Mouse (Mus musculus): ENCODE data around the gene Nvl. TPM values are rescaled to one million over a fixed set of nuclear protein-coding genes. Genes with fewer than 3 reads are reported as not detected.

The Nvl gene
- polyA plus RNA-seq, 1 experiment from 2014 or later: 44.9 TPM

- H3K9ac ChIP-seq: no peak overlapping the region
These were observed 79.4 kb downstream of the Nvl start for GRCm38 (mm10) chr1:181064648-181065047.

GRCm38 (mm10) chr1:181063991-181064390, 80.0 kb downstream of the Nvl start:
- no peak for ATAC-seq (ENCODE audit: low FRiP score, low read depth)
- Histone ChIP-seq H3K9ac (no peak overlapping the region), H3K9me3 (no peaks in the 10 kb centered on the region), H3K27me3 (no peaks in the 10 kb centered on the region), H3K27ac (replicated peaks) (no peak overlapping the region), H3K4me1 (replicated peaks) (no peaks in the 10 kb centered on the region), H3K36me3 (no peaks in the 10 kb centered on the region), H3K4me3 (no peak overlapping the region), H3K4me2 (no peak overlapping the region)
- WGBS: 71% methylated on average over 2 of the region's 2 CpGs

More at GRCm38 (mm10) chr1:181064648-181065047, 79.4 kb downstream of the Nvl start:
- Histone ChIP-seq H3K4me3 (no peak overlapping the region), H3K4me2 (no peak overlapping the region), H3K36me3 (no peaks in the 10 kb centered on the region), H3K27ac (replicated peaks) (no peak overlapping the region), H3K27me3 (no peaks in the 10 kb centered on the region), H3K4me1 (replicated peaks) (no peaks in the 10 kb centered on the region), H3K9me3 (no peaks in the 10 kb centered on the region)
- WGBS: 74% methylated on average over 6 of the region's 6 CpGs
- ATAC-seq (ENCODE audit: low FRiP score, low read depth): no peak

GRCm38 (mm10) chr1:181061784-181062485, 82.1 kb downstream of the Nvl start:
- H3K9me3 ChIP-seq: no peaks in the 10 kb centered on the region
- WGBS: 64% methylated on average over 3 of the region's 3 CpGs
- H3K4me1 ChIP-seq (replicated peaks): no peaks in the 10 kb centered on the region
- ATAC-seq (ENCODE audit: low FRiP score, low read depth): no peak
- no peak overlapping the region for H3K27ac ChIP-seq (replicated peaks)
- no peak overlapping the region for H3K4me3 ChIP-seq
- no peak overlapping the region for H3K9ac ChIP-seq
- no peaks in the 10 kb centered on the region for H3K36me3 ChIP-seq
- no peaks in the 10 kb centered on the region for H3K27me3 ChIP-seq
- H3K4me2 ChIP-seq: no peak overlapping the region

GRCm38 (mm10) chr1:181052898-181053297, 91.1 kb downstream of the Nvl start:
- WGBS: 83% methylated on average over 4 of the region's 4 CpGs
- Histone ChIP-seq H3K9ac (no peak overlapping the region), H3K4me2 (no peak overlapping the region), H3K27me3 (no peaks in the 10 kb centered on the region), H3K4me1 (replicated peaks) (no peaks in the 10 kb centered on the region), H3K9me3 (no peaks in the 10 kb centered on the region), H3K36me3 (no peaks in the 10 kb centered on the region), H3K4me3 (no peak overlapping the region), H3K27ac (replicated peaks) (no peak overlapping the region)
- ATAC-seq (ENCODE audit: low FRiP score, low read depth): no peak

- no peak within 1 kb of the TSS for H3K4me3 ChIP-seq
- ATAC-seq (ENCODE audit: low FRiP score, low read depth): no peak
- H3K9me3 ChIP-seq: no peaks in the 10 kb centered on the region
- H3K27ac ChIP-seq (replicated peaks): no peak within 1 kb of the TSS
- WGBS: 88% methylated on average over 6 of the region's 6 CpGs
- H3K9ac ChIP-seq: no peak within 1 kb of the TSS
- no peaks in the 10 kb centered on the region for H3K36me3 ChIP-seq
- no peaks in the 10 kb centered on the region for H3K4me1 ChIP-seq (replicated peaks)
- H3K27me3 ChIP-seq: no peaks in the 10 kb centered on the region
- no peak within 1 kb of the TSS for H3K4me2 ChIP-seq
These were observed 93.1 kb downstream of the Nvl start, which contains the start of gene 9130409I23Rik for GRCm38 (mm10) chr1:181050937-181051336. TSS of gene 9130409I23Rik (plus strand) at chr1:181051237.

- Histone ChIP-seq H3K36me3 (no peaks in the 10 kb centered on the region), H3K9me3 (no peaks in the 10 kb centered on the region), H3K9ac (no peak overlapping the region), H3K4me1 (replicated peaks) (no peaks in the 10 kb centered on the region), H3K4me3 (no peak overlapping the region), H3K27me3 (no peaks in the 10 kb centered on the region), H3K27ac (replicated peaks) (no peak overlapping the region), H3K4me2 (no peak overlapping the region)
- no peak for ATAC-seq (ENCODE audit: low FRiP score, low read depth)
These were observed 94.6 kb downstream of the Nvl start for GRCm38 (mm10) chr1:181049328-181049842.

GRCm38 (mm10) chr1:181047520-181047919, 96.5 kb downstream of the Nvl start:
- ATAC-seq (ENCODE audit: low FRiP score, low read depth): no peak
- no peak overlapping the region for H3K4me2 ChIP-seq
- WGBS: 68% methylated on average over 1 of the region's 1 CpGs
- H3K27me3 ChIP-seq: no peaks in the 10 kb centered on the region
- H3K4me1 ChIP-seq (replicated peaks): no peaks in the 10 kb centered on the region
- no peaks in the 10 kb centered on the region for H3K36me3 ChIP-seq
- no peaks in the 10 kb centered on the region for H3K9me3 ChIP-seq
- no peak overlapping the region for H3K9ac ChIP-seq
- H3K27ac ChIP-seq (replicated peaks): no peak overlapping the region
- H3K4me3 ChIP-seq: no peak overlapping the region

- Histone ChIP-seq H3K36me3 (no peaks in the 10 kb centered on the region), H3K4me3 (no peak overlapping the region), H3K27me3 (no peaks in the 10 kb centered on the region), H3K9me3 (no peaks in the 10 kb centered on the region), H3K4me1 (replicated peaks) (no peaks in the 10 kb centered on the region), H3K9ac (no peak overlapping the region), H3K4me2 (no peak overlapping the region), H3K27ac (replicated peaks) (no peak overlapping the region)
- WGBS: 11% methylated on average over 4 of the region's 4 CpGs
- ATAC-seq (ENCODE audit: low FRiP score, low read depth): no peak
These were observed 104.4 kb downstream of the Nvl start for GRCm38 (mm10) chr1:181039652-181040051.

GRCm38 (mm10) chr1:181037623-181038022, 106.4 kb downstream of the Nvl start:
- H3K9ac ChIP-seq: no peak overlapping the region
- H3K4me2 ChIP-seq: no peak overlapping the region
- H3K27ac ChIP-seq (replicated peaks): no peak overlapping the region
- no peak overlapping the region for H3K4me3 ChIP-seq
- 71% methylated on average over 4 of the region's 4 CpGs for WGBS
- H3K4me1 ChIP-seq (replicated peaks): no peaks in the 10 kb centered on the region
- no peaks in the 10 kb centered on the region for H3K27me3 ChIP-seq
- H3K36me3 ChIP-seq: no peaks in the 10 kb centered on the region
- no peak for ATAC-seq (ENCODE audit: low FRiP score, low read depth)
- H3K9me3 ChIP-seq: no peaks in the 10 kb centered on the region

Other genes with a start within 250 kb of the Nvl start
- 73.6 and 83.6 TPM in 2 replicates for gene Pycr2, start 239.9 kb downstream of the Nvl start, polyA plus RNA-seq (2015; fragmentation: Nextera tagmentation; extraction: Ambion mirVana)
- 0.16 and 0.20 TPM in 2 replicates for gene Lefty1, start 209.2 kb downstream of the Nvl start, polyA plus RNA-seq (2015; fragmentation: Nextera tagmentation; extraction: Ambion mirVana)
- 1.8 and 2.4 TPM in 2 replicates for gene Tmem63a, start 201.9 kb downstream of the Nvl start, polyA plus RNA-seq (2015; fragmentation: Nextera tagmentation; extraction: Ambion mirVana)
- gene Ephx1, start 123.3 kb downstream of the Nvl start, polyA plus RNA-seq (2015; fragmentation: Nextera tagmentation; extraction: Ambion mirVana): 8.3 and 9.3 TPM in 2 replicates
- 0.10 TPM in 1 of 2 replicates, not detected in the other for gene 9130409I23Rik, start 93.0 kb downstream of the Nvl start, polyA plus RNA-seq (2015; fragmentation: Nextera tagmentation; extraction: Ambion mirVana)
- gene Cnih4, start 489 bp upstream of the Nvl start, polyA plus RNA-seq (2015; fragmentation: Nextera tagmentation; extraction: Ambion mirVana): 54.4 and 67.4 TPM in 2 replicates
- 33.8 and 34.5 TPM in 2 replicates for gene Wdr26, start 67.8 kb upstream of the Nvl start, polyA plus RNA-seq (2015; fragmentation: Nextera tagmentation; extraction: Ambion mirVana)
- gene Cnih3, start 208.4 kb upstream of the Nvl start, polyA plus RNA-seq (2015; fragmentation: Nextera tagmentation; extraction: Ambion mirVana): 13.3 and 14.1 TPM in 2 replicates

Data from hindbrain, embryonic 15.5 days (tissue).